Mouse (Mus musculus): Measurements from ENCODE around the gene Zdhhc22.

The Zdhhc22 gene

GRCm38 (mm10) chr12:86932575-86932952 is 57.7 kb downstream of the Zdhhc22 start:
- DNase-seq: no peak

GRCm38 (mm10) chr12:86931919-86932574 is 58.2 kb downstream of the Zdhhc22 start:
- peak; percentile 61 for DNase-seq

GRCm38 (mm10) chr12:86930934-86931729 is 59.1 kb downstream of the Zdhhc22 start:
- DNase-seq: no peak
